Mouse (Mus musculus): ENCODE data around the gene Ell3.

The Ell3 gene

DNA sequence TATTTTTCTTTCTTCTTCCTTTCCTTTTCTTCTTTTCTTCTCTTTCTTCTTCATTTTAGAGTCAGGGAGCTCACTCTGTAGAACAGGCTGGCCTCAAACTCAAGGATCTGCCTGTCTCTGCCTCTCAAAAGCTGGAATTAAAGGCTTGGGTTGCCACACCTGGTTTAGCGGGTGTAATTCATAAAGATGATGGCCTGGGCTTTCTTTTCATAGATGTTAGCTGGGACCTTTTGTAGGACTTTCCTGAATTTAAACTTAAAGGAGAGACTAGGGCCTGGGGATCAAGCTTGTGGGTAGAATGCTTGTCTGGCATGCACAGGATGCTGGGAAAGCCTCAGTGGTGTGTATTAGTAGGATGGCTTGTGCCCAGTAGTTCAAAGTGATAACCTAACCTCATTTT, at the start of gene Ell3:
Gene Ell3 (minus strand): TSS at position 101 of the 400 bp plus-strand sequence.
- WGBS = 93% methylated on average over 1 of the region's 1 CpGs

DNA sequence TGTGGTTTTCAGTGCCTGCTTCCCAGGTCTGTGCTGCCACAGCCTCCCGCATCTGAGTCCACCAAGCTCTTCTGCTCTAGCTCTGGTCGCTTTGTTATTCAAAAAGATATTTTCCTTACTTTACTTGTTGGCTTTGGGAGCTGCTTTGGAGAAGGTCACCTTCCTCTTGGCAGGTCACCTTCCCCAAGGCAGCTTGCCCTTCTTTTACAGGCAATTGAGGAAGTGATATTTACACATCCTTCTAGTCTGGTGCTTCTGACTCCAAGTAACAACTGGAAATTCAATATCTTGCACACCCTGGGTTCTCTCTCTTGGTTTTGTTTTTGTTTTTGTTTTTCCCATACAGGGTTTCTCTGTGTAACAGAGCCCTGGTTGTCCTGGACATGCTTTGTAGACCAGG, 40.3 kb upstream of the Ell3 start:
- 87% methylated on average over 2 of the region's 2 CpGs for WGBS

DNA sequence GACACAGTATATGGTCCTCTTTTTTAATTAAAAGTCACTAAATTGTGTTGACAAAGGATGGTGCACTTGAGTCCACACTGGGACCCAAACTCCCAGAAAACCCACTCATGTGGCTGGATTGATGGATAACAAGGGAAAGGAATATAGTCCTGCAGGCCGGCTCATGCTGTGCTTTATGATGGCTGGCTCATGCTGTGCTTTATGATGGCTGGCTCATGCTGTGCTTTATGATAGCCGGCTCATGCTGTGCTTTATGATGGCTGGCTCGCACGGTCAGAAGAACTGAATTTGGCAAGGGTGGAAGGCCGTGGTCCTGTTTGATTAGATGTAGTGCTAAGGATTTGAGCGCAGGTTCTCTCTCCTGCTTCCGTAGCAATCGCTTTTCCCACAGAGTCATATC, 39.5 kb upstream of the Ell3 start:
- 65% methylated on average over 8 of the region's 8 CpGs for WGBS

DNA sequence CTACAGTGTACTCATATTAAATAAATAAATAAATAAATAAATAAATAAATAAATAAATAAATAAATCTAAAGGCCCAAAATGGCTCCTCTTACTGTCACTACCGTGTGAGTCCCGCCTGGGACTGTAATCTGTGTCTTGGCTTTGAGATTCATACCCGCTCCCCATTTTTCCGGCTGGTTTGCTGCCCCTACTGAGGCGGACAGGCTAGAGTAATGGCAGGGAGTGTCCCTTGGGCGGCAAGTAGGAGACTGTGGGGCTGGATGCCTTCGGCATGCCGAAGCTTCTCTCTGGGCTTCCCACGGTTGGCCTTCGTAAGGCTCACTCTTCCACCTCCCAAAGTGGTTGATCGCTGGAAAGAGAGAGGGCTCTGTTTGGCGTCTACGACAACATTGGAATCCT, 36.8 kb upstream of the Ell3 start:
- WGBS = 89% methylated on average over 13 of the region's 13 CpGs

DNA sequence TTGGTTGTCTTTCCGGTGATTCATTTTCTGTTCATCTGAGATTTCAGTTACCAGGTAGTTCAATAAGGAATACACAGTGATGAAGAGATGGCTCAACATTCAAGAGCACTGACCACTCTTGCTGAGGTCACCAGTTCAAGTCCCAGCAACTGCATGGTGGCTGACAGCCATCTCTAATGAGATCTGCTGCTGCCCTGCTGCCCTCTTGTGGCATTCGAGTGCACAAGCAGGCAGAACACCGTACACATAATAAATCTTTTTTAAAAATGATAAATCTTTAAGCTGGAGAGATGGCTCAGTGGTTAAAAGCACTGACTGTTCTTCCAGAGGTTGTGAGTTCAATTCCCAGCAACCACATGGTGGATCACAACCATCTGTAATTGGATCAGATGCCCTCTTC, 36.4 kb upstream of the Ell3 start:
- 57% methylated on average over 3 of the region's 3 CpGs for WGBS

DNA sequence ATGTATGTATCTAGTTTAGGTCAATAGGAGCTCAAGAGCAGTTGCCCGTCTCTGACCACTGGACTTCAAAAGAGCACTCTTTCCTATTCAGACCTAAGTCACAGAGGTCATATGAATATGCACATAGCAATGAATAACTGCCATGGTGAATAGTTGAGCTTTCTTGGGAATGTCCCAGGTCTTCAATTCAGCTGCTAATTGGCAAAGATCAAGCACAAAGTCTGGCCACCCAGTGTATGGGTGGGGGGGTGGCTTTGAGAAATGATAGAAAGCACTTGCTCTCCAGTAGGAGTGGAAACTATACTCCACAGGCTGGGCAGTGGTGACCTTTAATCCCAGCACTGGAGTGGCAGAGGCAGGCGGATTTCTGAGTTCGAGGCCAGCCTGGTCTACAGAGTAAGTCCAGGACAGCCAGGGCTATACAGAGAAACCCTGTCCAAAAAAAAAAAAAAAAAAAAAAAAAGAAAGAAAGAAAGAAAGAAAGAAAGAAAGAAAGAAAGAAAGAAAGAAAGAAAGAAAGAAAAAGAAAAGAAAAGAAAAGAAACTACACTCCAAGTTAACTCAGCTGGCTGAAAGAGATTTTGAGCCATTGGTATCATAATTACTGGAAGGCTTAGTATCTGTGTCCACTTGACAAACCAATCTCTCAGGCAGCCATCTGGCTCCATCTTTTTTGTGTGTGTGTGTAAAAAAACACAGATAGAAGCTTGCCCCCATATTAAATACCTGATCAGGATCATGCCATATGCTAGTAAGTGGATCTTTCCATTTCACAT, 33.6 kb upstream of the Ell3 start:
- 84% methylated on average over 3 of the region's 3 CpGs for WGBS

DNA sequence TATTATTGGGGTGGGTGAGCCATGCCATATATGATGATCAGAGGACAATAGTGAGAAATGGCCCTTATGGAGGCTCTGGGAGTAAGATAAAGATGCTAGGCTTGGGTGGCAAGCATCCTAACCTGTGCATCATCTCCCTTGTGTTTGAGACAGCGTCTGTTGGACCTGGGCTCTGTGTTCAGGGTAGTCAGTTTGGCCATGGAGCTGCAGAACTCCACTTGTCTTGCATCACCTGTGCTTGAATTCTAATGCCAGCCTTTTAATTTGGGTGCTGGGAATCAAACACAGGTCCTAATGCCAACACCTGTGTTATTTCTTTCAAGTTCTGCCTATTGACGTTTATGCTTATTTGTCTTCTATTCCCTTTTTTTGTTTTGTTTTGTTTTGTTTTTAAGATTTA, 31.2 kb upstream of the Ell3 start:
- 98% methylated on average over 2 of the region's 2 CpGs for WGBS

DNA sequence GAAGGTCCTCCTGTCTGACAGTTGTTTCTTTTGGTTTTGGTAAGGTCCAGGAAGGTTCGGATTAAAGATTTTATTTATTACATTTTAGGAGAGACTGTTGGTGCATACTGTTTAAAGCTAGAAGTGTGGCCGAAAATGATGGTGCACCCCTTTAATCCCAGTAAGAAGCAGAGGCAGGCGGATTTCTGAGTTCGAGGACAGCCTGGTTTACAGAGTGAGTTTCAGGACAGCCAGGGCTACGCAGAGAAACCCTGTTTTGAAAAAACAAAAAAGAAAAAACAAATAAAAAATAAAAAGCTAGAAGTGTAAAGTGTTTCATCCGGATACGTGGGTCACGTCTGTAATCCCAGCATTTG, 30.1 kb upstream of the Ell3 start:
- 33% methylated on average over 8 of the region's 8 CpGs for WGBS

DNA sequence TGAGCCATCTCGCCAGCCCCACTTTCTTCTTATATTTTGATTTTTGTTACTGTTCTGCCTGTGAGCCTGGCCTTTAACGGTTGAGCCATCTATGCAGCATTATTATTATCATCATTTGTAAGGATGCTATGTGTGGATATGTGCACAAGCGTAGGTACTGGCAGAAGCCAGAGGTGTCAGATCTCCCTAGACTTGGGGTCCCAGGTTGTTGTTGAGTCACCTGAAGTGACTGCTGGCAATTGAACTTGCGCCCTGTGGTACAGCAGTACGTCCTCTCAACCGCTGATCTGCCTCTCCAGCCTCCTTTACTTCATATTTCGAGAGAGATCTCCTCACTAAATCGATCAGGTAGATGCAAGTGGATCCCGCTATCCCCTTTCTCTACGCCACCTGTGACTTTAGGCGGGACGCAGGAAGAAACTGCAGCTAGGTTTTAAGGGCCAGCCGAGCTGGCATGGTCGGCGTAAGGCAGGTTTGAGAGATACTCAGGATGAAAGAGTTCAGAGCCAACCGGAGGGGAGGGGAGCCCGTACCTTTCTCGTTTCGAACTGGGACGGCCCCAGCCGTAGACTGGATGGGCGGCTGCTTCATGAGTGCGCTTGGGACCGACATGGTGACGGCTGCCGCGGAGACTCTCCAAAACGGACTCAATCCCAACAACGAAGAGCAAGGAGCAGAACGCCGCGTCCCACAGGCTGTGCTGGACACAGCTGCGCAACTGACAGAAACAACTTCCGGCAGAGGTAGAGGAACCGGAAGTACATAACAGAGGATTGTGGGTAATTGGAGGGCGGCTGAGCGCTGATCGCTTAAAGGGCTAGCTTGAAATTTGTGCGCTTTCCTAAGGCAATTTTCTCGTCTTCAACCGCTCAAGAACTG, 29.5 kb upstream of the Ell3 start, which contains the start of gene Mfap1b:
Gene Mfap1b (minus strand): TSS at position 767 of the 879 bp plus-strand sequence.
- 5% methylated on average over 41 of the region's 41 CpGs for WGBS

DNA sequence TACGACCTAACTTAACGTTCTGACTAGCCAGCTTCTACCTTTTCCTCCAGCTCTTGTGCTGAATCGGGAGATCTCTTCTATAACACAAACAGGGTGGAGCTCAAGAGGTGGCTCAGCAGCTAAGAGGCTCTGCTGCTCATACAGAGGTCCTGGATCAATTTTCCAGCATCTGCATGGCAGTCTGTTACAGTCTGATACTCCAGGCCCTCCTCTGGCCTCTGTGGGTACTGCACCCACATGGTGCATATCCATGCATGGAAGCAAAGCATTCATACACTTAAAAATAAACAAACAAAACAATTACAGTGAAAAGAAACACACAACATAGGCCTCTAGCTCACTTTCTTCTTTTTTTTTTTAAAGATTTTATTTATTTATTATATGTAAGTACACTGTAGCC, 28.7 kb upstream of the Ell3 start:
- WGBS = 100% methylated on average over 3 of the region's 3 CpGs

DNA sequence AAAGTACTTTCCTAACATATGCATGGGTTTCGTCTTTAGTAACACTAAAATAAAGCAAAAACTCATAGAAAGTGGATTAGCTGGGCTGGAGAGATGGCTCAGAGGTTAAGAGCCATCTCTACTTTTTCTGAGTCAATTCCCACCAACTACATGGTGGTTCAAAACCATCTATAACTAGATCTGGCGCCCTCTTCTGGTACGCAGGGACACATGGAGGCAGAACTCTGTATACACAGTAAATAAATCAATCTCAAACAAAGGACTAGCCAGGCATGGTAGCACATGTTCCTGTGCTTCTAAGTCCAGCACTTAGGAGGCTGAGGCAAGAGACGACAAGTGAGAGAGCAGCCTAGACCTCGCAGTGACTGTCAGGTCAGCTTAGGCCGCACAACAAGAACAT, 24.9 kb upstream of the Ell3 start:
- 79% methylated on average over 2 of the region's 6 CpGs for WGBS

DNA sequence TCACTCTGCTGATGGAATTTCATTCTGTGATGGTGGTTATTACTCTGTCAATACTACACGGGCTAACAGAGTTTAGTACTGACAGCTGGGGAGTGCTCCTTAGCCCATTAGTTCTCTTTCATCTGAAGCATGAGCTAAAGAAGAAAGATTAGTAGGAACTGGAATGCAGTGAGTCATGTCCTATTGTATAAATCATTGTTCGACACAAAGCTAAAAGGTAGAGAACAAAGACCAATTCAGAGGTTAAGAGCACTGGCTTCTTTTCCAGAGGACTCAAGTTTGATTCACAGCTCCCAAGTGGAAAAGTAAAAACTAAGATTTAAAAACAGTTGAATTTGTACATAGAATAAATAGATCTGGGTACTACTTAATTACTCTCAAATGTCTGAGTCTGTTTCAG, 16.0 kb upstream of the Ell3 start:
- WGBS = 61% methylated on average over 2 of the region's 2 CpGs

DNA sequence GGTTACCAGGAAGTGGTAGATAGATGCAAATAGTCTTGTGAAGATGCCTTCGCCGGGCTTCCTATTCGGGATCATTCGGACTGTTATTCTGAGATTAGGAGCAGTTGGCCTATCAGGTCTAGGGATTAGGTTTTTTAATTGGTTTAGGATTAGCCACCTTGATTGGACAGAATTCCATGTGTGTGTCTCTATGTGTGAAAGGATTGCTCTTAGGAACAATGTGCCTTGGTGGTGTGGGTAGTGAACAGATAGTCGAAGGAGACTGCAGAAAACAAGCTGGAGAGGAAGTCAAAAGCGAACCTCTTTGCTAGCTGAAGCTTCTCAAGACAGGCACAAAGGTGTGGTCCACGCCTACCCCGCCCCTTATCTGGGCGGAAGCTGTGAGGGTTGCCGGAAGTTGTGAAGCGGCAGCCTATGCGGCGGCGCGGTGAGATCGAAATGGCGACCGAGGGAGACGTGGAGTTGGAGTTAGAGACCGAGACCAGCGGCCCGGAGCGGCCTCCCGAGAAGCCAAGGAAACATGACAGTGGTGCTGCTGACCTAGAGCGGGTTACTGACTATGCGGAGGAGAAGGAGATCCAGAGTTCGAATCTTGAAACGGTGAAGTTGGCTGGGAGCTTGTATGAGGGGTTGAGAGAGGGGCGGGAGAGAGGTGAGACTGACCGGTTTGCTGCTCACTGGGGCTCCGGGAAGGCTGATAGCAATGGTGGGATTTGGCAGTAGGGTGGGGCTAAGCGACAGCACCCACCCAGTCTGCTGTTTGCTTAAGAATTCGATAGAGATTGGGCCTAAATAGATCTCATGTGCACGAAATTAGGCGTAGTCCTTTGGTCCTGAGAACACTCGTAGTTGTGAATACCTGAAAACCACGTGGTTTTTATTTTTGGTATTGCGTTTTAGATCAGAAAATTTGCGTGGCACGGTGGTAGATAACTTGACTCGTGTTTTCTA, 12.9 kb upstream of the Ell3 start, which contains the start of gene Serinc4:
Gene Serinc4 (minus strand): TSS at position 90 of the 951 bp plus-strand sequence.
- WGBS = 3% methylated on average over 41 of the region's 41 CpGs

DNA sequence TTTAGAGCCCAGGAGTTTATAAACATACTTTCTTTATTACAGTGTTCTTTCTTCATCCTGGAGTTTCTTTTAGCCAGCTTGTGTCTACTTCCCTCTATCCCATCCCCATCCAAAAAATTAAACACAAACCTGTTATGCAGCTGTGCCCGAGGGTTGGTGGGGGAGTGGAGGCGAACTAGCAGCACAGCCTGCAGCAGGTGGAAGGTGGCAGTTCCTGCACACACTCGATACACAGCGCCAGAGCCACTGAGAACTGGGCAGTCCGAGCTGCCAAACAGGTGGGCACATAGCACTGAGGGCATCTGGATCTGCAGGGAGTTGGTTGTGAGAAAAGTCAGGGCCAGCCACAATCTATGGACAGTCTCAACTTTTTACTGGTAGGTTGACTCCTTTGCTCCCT, 11.5 kb upstream of the Ell3 start:
- WGBS = 80% methylated on average over 5 of the region's 5 CpGs

DNA sequence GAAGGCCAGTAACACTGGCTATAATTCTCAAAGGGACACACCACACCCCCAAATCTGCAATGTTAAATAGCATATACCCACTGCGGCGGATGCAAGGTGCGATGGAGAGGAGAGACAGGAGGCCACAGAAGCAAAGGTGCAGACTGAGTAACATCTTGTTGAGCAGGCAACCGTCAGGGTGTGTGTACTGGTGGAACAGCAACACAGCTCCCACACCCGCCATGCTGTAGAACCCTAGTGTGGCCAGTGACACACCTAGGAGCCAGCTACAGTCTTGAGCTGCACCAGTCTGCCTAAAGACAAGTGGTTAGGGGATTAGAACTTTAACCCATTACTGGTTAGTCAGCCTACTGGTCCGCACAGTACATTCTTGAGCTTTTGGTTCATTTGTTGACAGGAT, 9.8 kb upstream of the Ell3 start:
- whole genome bisulfite sequencing = 85% methylated on average over 6 of the region's 6 CpGs

DNA sequence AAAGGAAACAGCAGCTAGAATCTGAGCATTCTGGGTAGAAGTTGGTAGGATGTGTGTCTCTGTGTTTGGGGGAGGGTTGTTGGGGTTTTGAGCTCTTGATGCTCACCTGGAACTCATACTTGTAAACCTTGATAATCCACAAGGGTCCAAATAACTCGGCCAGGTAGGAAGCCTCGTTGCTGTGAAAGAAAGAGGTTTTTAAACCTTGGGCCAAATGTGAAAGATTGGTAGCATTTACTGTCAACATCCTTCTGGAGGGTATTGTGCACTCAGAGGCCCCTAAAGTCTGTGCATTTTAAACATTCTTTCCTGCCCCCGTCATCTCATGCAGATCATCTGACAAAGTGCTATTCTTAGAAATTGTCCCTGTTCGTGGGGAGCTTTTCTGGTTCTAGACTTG, 8.9 kb upstream of the Ell3 start, which contains the start of gene Hypk:
Gene Hypk (plus strand): TSS at position 301 of the 400 bp plus-strand sequence.
- 48% methylated on average over 4 of the region's 4 CpGs for WGBS

DNA sequence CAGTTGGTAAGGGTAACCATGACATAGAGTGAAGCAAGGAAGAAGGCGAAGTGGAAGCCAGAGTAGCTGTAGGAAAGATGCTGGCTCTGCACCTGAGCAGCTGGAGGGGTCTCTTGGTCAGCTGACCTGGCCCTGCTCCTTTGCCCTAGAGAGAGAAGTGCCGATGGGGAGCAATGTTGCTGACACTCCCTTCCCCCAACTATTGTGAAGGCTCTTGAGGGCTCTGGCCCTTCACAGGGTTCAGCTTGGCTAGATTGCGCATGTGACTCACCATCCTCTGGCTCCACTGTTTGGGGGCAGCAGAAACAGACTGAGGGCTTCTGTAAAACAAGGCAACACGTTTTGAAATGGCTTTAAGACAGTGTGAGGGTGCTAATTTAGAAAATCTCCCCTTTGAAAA, 8.3 kb upstream of the Ell3 start:
- WGBS = 68% methylated on average over 4 of the region's 4 CpGs

DNA sequence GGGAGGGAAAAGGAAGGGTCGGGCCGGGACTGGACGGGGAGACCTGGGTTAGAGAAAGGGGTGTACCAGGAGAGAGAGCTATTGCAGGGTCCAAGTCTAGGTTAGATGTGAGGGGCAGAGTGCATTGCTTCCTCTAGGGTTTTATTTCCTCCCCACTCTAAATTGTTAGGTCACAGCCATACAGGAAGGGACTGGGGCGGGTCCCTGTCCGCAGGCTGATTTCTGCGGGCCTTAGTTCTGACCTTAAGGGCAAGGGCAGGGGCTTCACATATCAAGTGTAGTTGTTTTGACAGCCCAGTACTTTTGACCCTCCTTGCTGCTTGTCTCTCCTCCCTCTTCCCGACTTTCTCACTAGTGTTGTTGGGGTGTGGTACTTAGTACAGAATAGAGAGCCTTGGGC, 6.0 kb upstream of the Ell3 start:
- WGBS = 4% methylated on average over 7 of the region's 7 CpGs

DNA sequence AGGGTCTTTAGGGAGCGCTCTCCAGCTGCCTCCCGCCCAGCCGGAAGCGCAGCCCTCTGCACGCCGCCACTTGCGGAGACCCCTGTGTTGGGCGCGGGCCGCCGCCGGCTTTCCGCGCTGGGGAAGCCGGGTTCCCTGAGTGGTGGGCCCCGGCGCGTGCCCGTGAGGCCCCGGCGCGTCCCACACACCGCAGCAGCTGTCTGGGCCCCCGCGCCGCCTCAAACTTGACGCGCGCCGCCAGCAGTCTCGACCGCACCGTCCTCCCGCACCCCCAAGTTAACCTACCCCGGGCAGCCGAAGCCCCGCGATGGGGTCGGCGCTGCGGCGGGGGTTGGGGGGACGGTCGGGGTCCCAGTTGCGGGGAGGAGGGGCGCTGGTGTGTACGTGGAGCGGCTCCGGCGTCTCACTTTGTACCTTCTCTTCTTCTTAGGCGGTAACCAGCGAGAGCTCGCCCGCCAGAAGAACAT, 5.5 kb upstream of the Ell3 start:
- 0% methylated on average over 45 of the region's 54 CpGs for WGBS

DNA sequence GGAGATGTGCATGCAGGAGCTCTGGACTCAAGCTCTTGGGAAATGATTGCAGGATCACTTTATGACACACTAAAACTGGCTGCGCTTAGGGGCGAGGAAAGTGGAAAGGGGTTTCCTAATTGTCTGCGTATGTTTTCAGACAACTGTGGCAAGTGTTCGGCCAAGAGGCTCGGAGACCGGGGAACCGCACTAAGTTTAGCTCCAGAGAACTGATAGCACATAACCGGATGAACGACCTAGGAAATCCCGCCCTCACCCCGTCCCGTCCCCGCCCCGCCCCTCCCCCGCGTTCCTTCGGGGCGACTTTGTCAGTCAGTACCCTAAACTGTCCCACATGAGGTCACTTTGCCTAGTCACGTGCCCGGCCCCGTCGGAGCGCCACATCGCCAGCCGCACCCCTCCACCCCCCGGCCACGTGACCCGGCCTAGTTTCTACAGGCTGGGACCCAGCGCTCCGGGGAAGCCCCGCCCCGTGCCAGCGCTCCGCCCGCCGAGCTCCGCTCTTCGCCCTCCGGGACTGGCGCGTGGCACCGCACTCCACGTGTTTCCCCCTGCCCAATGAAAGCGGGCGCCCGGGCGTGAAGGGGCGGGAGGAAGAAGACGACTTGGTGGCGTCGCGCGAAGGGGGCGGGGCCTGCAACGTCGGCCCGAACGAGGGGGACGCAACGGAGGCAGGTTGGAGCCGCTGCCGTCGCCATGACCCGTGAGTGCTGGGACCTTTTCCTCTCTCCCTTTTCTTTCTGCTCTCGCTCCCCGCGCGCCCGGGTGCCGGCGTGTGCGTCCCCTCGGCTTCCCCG, 4.9 kb upstream of the Ell3 start, which contains the start of gene Serf2:
Gene Serf2 (plus strand): TSS at position 457 of the 797 bp plus-strand sequence.
- WGBS = under 1% methylated on average over 74 of the region's 74 CpGs

DNA sequence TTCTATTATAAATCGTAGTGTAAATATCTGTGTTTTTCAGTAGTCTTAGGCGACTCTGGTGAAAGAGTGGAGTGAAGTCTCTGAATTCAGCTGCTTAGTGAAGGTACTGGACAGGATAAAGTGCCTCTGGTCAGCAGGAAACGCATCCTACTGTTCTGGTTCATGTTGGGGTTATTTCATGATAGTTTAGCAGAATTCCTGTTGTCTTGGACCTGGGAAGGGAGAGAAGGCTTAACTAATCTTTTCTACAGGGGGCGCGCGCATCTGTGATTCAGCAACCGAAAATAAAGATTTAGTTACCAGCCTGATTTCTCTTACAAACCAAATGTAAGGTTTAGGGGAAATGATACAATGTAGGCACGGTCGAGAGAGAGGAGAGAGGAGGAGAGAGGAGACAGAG, 4.1 kb upstream of the Ell3 start:
- 11% methylated on average over 9 of the region's 9 CpGs for WGBS
